Mouse (Mus musculus) neural tube, embryonic 12.5 days (tissue): ENCODE measurements around the gene Srebf1. TPM values are rescaled to one million over a fixed set of nuclear protein-coding genes. Genes with fewer than 3 reads are reported as not detected.

Source experiments
- ATAC-seq: fragments of 200-750 bp; cut with Nextera tagmentation; 2 replicates; pipeline ENCODE4 v1.8.0; 2017; ENCODE audit warnings: low read depth, mild to moderate bottlenecking, moderate TSS enrichment, moderate library complexity; ENCODE audit not compliant: low FRiP score
- H3K27ac ChIP-seq: fragments of 300-500 bp; sonication (generic); 2 replicates; pipeline ENCODE4 v1.5.1; 2016
- H3K27me3 ChIP-seq: fragments of 300-500 bp; sonication (generic); replicated peaks from 2 replicates; pipeline ENCODE4 v1.6.1; 2016; ENCODE audit warnings: mild to moderate bottlenecking
- H3K36me3 ChIP-seq: fragments of 300-500 bp; sonication (generic); 2 replicates; pipeline ENCODE4 v1.6.1; 2016; ENCODE audit warnings: mild to moderate bottlenecking
- H3K4me1 ChIP-seq: fragments of 300-500 bp; sonication (generic); 2 replicates; pipeline ENCODE4 v1.6.1; 2016
- H3K4me2 ChIP-seq: fragments of 300-500 bp; sonication (generic); replicated peaks from 2 replicates; pipeline ENCODE4 v1.6.1; 2016; ENCODE audit warnings: mild to moderate bottlenecking
- H3K4me3 ChIP-seq: fragments of 300-500 bp; sonication (generic); 2 replicates; pipeline ENCODE4 v1.5.1; 2016
- H3K9ac ChIP-seq: fragments of 300-500 bp; sonication (generic); 2 replicates; pipeline ENCODE4 v1.6.1; 2016; ENCODE audit warnings: mild to moderate bottlenecking
- H3K9me3 ChIP-seq: fragments of 300-500 bp; sonication (generic); 2 replicates; pipeline ENCODE4 v1.6.1; 2016; ENCODE audit warnings: mild to moderate bottlenecking
- WGBS: fragments of 180-500 bp; shearing (Covaris S2); methylation state at CpG from one replicate; pipeline ENCODE4 v1.1.7; 2016; 5-methylcytosine and 5-hydroxymethylcytosine counted together
- polyA plus RNA-seq: library from polyadenylated mRNA; unstranded; fragments of >200 nt; fragmentation: Nextera tagmentation; extraction: Ambion mirVana; gene quantifications from 2 replicates; pipeline ENCODE4 v1.2.1, GENCODE M21; 2016

Gene Srebf1
- polyA plus RNA-seq, 1 experiment from 2014 or later = 50.0 TPM

DNA sequence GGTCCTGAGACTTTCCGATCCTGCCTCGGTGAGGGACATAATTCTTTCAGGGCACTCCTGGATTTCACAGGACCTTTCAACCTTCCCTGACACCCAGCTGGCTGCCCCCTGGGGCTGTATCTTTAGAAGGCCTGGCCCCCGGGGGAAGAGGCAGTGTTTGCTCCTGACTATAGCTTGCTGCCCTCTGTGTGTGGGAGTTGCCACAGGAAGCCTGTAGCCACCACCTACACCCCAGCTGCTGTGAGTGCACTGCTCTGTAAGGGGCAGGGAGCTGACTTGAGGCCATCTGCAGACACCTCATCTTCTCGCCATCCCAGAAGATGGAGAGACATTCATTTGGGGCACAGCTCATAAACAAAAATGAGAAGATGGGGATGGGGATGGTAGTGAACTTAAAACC lies 9.6 kb upstream of the Srebf1 start:
- Histone ChIP-seq H3K4me1 (peaks cover 12% of the 10 kb centered on the region), H3K4me3 (no peak overlapping the region), H3K9me3 (no peaks in the 10 kb centered on the region), H3K9ac (no peak overlapping the region), H3K36me3 (peaks cover 20% of the 10 kb centered on the region; the same call in 1 of the 2 replicates), H3K27me3 (no peaks in the 10 kb centered on the region), H3K4me2 (no peak overlapping the region), H3K27ac (no peak overlapping the region)
- ATAC-seq = no peak
- WGBS = 39% methylated on average over 4 of the region's 4 CpGs

DNA sequence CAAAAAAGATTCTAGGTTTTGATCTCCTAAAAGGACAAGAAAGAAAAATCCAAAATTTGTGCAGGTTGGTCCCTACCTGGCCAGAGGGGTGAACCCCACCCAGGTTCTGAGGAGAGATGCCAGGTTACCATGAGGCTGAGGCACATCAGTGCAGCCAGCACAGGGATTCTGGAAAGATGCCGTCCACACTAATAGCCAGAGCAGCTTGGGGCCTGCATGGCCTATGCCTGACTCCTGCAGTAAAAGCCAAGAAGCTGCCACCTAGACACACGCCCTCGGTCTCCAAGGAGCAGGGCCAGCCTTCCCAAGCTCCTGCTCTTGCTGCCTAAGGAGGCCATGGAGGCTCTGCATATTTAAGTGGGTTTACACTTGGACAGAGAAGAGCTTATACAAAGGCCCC lies 8.9 kb upstream of the Srebf1 start:
- H3K9ac ChIP-seq = no peak overlapping the region
- H3K9me3 ChIP-seq = no peaks in the 10 kb centered on the region
- 66% methylated on average over 3 of the region's 3 CpGs for WGBS
- H3K4me2 ChIP-seq = no peak overlapping the region
- H3K4me1 ChIP-seq = peaks cover 12% of the 10 kb centered on the region
- peaks cover 20% of the 10 kb centered on the region; the same call in 1 of the 2 replicates for H3K36me3 ChIP-seq
- H3K27me3 ChIP-seq = no peaks in the 10 kb centered on the region
- H3K27ac ChIP-seq = no peak overlapping the region
- no peak overlapping the region for H3K4me3 ChIP-seq
- ATAC-seq = no peak

DNA sequence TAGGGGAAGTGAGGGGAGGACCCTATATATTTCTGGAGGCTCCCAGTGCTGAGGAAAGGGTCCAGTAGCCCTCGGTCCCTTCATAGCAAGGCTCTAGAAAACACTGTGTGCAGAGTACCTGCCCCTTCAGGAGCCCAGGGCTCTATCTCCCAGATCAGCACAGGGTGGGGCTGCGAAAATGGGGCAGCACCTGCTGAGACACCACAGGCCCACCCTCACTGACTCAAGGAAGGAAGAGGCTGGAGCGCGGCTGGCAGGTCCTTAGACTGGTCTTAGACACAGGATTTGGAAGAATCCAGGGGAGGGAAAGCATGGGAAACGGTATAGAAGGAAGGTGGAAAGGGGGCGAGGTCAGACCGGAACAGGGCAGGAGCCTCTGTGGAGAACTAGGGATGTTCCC lies 8.1 kb upstream of the Srebf1 start:
- 93% methylated on average over 7 of the region's 7 CpGs for WGBS
- H3K4me1 ChIP-seq = peaks cover 12% of the 10 kb centered on the region
- H3K4me2 ChIP-seq = no peak overlapping the region

DNA sequence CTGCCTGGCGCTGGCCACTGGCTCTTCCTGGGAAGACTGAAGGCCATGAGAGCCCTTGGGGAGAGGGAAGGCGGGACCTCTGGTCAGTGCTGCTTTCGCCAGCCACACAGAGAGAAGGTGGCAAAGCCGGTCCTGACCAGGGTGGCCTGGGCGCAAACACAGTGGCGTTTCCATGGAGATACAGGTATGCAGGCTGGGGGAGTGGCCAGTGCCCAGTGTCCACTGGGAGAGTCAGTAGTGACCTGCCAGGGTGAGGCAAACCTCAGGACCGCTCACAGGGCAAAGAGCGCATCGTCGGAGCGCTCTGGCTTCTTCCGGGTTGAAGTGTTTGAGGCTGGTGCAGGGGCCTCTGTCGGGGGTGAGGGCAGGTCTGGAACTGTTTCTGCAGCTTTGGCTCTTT lies 7.4 kb upstream of the Srebf1 start:
- Histone ChIP-seq H3K9ac (no peak overlapping the region), H3K4me3 (no peak overlapping the region), H3K36me3 (peaks cover 16% of the 10 kb centered on the region; the same call in 1 of the 2 replicates), H3K4me1 (peaks cover 12% of the 10 kb centered on the region), H3K4me2 (no peak overlapping the region), H3K27ac (no peak overlapping the region), H3K9me3 (no peaks in the 10 kb centered on the region), H3K27me3 (no peaks in the 10 kb centered on the region)
- ATAC-seq = no peak
- WGBS = 81% methylated on average over 13 of the region's 13 CpGs

More for the DNA sequence above, 8.1 kb upstream of the Srebf1 start:
- no peak for ATAC-seq
- no peak overlapping the region for H3K27ac ChIP-seq
- peaks cover 19% of the 10 kb centered on the region; the same call in 1 of the 2 replicates for H3K36me3 ChIP-seq
- H3K27me3 ChIP-seq = no peaks in the 10 kb centered on the region
- no peak overlapping the region for H3K9ac ChIP-seq
- H3K4me3 ChIP-seq = no peak overlapping the region
- no peaks in the 10 kb centered on the region for H3K9me3 ChIP-seq

DNA sequence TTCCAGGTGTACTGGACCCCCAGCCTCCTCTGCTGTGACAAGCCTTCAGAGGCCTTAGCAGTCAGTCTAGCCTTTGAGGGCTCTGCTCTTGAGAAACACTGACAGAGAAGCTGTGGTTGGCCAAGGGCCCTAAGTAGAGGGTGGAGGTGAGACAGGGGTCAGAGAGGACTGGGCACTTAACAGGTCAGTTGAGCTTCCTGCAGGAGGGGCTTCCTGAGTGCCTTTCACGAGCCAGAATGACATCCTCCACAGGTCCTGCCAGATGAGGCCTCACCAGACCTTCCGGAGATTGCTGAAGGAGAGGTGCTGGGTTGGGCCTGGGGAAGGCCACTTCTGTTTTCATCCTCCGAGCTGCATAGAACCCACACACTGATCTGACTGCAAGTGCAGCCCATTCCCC lies 6.1 kb upstream of the Srebf1 start:
- no peak overlapping the region for H3K27ac ChIP-seq
- WGBS = 76% methylated on average over 3 of the region's 3 CpGs
- peaks cover 10% of the 10 kb centered on the region for H3K4me1 ChIP-seq
- H3K4me3 ChIP-seq = no peak overlapping the region
- no peaks in the 10 kb centered on the region for H3K27me3 ChIP-seq
- no peak overlapping the region for H3K9ac ChIP-seq
- no peak overlapping the region for H3K4me2 ChIP-seq
- no peaks in the 10 kb centered on the region for H3K9me3 ChIP-seq
- H3K36me3 ChIP-seq = peaks cover 16% of the 10 kb centered on the region; the same call in 1 of the 2 replicates
- ATAC-seq = no peak

DNA sequence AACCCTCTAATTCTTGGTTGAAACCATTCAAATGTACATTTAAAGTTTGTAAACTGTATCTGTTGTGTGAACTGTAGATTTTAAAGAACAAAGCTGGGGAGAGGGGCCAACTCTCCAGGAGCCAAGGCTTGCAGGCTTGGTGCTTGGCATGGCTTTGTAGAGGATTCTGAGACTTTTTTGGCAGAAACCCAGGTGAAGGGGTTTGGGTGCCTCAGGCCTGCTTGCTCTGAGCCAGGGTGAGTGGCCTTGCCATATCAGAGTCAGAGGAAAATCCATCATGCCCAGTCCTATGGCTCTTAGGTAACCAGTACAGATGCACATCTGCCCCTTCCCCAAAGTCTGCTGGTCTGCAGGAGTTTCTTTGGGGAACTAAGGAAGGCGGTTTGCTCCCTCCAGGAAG lies 3.5 kb upstream of the Srebf1 start:
- no peaks in the 10 kb centered on the region for H3K9me3 ChIP-seq
- H3K4me2 ChIP-seq = no peak overlapping the region
- H3K9ac ChIP-seq = no peak overlapping the region
- H3K27me3 ChIP-seq = no peaks in the 10 kb centered on the region
- H3K36me3 ChIP-seq = peaks cover 16% of the 10 kb centered on the region; the same call in 1 of the 2 replicates
- H3K4me3 ChIP-seq = no peak overlapping the region
- no peak for ATAC-seq
- H3K4me1 ChIP-seq = peaks cover 7% of the 10 kb centered on the region
- WGBS = 71% methylated on average over 1 of the region's 1 CpGs
- H3K27ac ChIP-seq = no peak overlapping the region

DNA sequence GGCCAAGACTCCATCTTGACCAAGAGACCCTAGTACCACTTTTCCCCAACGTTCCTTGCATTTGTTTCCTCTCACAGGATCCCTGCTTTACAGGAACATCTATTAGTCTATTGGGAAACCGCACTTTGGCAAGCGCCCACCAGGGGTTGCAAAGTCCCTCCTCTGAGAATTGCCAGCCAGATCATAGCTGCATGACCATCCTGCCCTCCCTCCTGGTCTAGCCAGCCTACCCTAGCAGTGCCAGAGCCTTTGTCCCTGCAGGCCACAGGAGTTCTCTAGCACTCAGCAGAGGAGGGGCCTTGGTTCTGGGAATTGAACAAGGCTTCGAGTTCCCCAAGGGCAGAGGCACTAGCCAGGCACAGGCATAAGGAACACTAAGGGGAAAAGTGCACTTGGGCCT lies 2.3 kb upstream of the Srebf1 start:
- Histone ChIP-seq H3K9ac (no peak overlapping the region), H3K27ac (no peak overlapping the region), H3K4me3 (no peak overlapping the region), H3K9me3 (no peaks in the 10 kb centered on the region), H3K4me1 (peaks cover 15% of the 10 kb centered on the region), H3K4me2 (no peak overlapping the region), H3K36me3 (peaks cover 12% of the 10 kb centered on the region; the same call in 1 of the 2 replicates), H3K27me3 (no peaks in the 10 kb centered on the region)
- ATAC-seq = no peak
- WGBS = 55% methylated on average over 4 of the region's 4 CpGs

DNA sequence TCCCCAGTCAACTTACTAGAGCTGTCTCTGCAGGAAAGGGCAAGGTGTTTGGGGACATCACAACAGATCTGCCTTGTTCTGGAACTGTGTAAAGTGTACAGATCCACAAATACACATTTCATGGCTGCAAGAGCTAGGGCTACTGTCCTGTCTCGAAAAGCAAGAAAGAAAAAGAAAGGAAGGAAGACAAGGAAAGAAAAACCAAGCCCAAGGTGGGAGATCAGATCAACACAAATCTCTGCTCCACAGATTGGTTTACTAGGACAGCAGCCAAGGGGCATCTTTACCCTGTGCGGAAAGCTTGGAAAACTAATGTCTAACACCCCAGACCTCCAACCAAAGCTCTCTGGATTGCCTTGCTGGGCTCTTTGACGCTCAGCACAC lies 304 bp downstream of the Srebf1 start:
- Histone ChIP-seq H3K27ac (no peak overlapping the region), H3K27me3 (no peaks in the 10 kb centered on the region), H3K4me1 (peaks cover 27% of the 10 kb centered on the region), H3K4me3 (no peak overlapping the region), H3K4me2 (peak overlapping the region; percentile 66), H3K36me3 (peaks cover 6% of the 10 kb centered on the region; the same call in 1 of the 2 replicates), H3K9me3 (no peaks in the 10 kb centered on the region), H3K9ac (no peak overlapping the region)
- WGBS = 62% methylated on average over 3 of the region's 3 CpGs
- ATAC-seq = no peak

DNA sequence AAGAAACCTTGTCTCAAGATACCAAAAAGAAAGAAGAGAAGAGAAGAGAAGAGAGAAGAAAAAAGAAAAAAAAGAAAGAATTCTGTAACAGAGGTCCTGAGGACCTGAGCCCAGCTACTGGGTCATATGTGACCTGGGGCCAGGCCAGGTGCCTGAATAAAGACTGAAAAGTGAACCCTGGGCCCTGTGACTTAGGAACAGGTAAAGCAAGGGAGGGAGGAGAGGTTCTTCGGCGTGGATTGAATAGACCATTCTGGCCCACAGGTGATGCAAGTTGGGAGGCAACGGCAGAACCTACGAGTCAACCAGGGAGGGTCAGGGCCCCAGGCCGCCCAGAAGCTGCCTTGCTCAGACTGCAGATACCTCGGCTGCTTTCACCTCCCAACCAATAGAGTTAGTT lies 956 bp downstream of the Srebf1 start:
- Histone ChIP-seq H3K9me3 (no peaks in the 10 kb centered on the region), H3K27ac (no peak overlapping the region), H3K9ac (no peak overlapping the region), H3K4me2 (no peak overlapping the region), H3K27me3 (no peaks in the 10 kb centered on the region), H3K4me1 (peaks cover 31% of the 10 kb centered on the region), H3K36me3 (peaks cover 6% of the 10 kb centered on the region; the same call in 1 of the 2 replicates), H3K4me3 (no peak overlapping the region)
- ATAC-seq = no peak
- 90% methylated on average over 6 of the region's 6 CpGs for WGBS

DNA sequence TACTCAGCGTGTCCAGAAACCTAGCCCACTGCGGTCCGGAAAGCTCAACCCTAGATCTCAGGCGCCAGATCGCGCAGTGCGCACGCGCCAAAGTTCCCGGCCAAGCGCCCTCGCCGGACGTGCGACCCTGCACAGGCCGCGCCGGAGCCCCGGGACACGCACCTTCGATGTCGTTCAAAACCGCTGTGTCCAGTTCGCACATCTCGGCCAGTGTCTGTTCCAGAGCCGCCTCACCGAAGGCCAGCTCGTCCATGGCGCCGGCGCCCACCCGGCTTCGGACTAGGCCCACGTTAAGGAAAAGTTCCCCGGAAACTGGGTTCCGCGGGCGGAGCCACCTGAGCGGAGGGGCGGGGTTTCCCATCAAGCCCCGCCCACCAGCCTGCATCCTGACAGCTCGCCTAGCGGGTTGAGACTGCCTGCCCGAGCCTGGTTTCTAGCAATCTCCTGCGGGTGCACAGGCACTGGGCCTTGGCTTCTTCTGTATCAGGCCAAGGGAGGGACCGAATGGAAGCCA lies 2.0 kb downstream of the Srebf1 start:
- Histone ChIP-seq H3K27me3 (no peaks in the 10 kb centered on the region), H3K9me3 (no peaks in the 10 kb centered on the region), H3K27ac (no peak overlapping the region), H3K4me1 (peaks cover 35% of the 10 kb centered on the region), H3K36me3 (peaks cover 6% of the 10 kb centered on the region; the same call in 1 of the 2 replicates), H3K4me2 (peak overlapping the region; percentile 66), H3K4me3 (peak overlapping the region; percentile 62), H3K9ac (peak overlapping the region; percentile 64)
- under 1% methylated on average over 46 of the region's 46 CpGs for WGBS
- ATAC-seq = peak; percentile 69

DNA sequence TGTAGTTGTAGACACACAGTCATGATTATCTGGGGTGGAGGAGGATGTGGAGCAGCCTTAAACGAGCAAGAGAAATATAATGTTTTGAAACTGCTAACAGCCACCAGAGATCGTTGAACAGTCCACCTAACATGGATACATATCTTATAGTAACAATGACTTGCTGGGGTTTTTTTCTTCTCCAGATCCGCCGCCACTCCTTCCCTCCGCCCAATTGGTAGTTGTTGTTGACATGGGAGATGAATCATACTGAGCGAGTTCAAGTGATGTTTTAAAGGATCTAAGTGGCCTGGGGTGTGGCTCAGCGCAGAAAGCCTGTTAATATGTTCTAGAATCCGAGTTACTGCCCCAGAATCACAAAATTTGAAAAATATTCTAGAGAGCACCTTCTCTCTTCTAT lies 2.8 kb downstream of the Srebf1 start:
- Histone ChIP-seq H3K4me1 (peaks cover 35% of the 10 kb centered on the region), H3K9me3 (no peaks in the 10 kb centered on the region), H3K4me2 (peak overlapping the region; percentile 66), H3K27ac (no peak overlapping the region), H3K27me3 (no peaks in the 10 kb centered on the region), H3K36me3 (peaks cover 6% of the 10 kb centered on the region; the same call in 1 of the 2 replicates), H3K9ac (peak overlapping the region; percentile 64), H3K4me3 (peak overlapping the region; percentile 62)
- ATAC-seq = no peak
- 54% methylated on average over 8 of the region's 8 CpGs for WGBS

DNA sequence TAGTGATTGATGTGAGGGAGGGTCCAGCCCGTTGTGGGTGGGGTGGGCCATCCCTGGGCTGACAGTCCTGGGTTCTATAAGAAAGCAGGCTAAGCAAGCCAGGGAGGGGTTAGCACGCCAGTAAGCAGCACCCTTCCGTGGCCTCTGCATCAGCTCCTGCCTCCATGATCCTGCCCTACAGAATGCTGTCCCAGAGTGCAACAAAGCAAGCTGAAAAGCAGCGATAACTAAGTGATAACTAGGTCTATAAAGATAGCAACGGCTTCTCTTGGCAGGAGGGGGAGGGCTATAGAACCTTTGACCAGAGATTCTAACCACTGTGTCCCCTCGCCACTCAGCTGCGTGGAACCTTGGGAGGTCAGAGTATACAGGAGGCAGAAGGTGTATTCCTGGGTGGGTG lies 4.9 kb downstream of the Srebf1 start:
- Histone ChIP-seq H3K36me3 (peaks cover 6% of the 10 kb centered on the region; the same call in 1 of the 2 replicates), H3K4me1 (peaks cover 32% of the 10 kb centered on the region), H3K9me3 (no peaks in the 10 kb centered on the region), H3K4me3 (no peak overlapping the region), H3K9ac (no peak overlapping the region), H3K27me3 (no peaks in the 10 kb centered on the region), H3K4me2 (no peak overlapping the region), H3K27ac (no peak overlapping the region)
- WGBS = 90% methylated on average over 7 of the region's 7 CpGs
- ATAC-seq = no peak

DNA sequence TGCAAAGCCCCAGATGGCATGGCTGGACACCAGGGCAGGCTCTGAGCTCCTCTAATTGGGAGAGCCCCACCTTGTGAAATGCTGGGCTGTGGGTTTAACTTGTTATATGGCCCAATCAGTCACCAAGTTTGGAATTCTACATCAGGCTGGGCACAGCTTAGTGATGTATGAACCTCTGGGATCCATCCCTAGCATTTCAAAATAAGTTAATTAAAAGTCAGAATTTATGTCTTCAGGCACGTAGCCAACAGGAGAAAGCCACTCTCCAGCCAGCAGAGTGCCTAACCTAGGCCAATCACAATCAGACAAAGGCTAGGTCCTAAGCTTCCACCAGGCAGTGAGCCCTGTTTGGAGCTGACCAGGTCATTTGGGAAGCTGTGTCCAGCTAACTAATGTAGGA lies 5.7 kb downstream of the Srebf1 start:
- Histone ChIP-seq H3K9ac (no peak overlapping the region), H3K4me1 (peaks cover 38% of the 10 kb centered on the region), H3K27ac (no peak overlapping the region), H3K4me2 (no peak overlapping the region), H3K36me3 (peaks cover 6% of the 10 kb centered on the region; the same call in 1 of the 2 replicates), H3K27me3 (no peaks in the 10 kb centered on the region), H3K4me3 (no peak overlapping the region), H3K9me3 (no peaks in the 10 kb centered on the region)
- WGBS = 73% methylated on average over 1 of the region's 1 CpGs
- no peak for ATAC-seq
